Mouse (Mus musculus): ENCODE data around the gene Car11.

DNA sequence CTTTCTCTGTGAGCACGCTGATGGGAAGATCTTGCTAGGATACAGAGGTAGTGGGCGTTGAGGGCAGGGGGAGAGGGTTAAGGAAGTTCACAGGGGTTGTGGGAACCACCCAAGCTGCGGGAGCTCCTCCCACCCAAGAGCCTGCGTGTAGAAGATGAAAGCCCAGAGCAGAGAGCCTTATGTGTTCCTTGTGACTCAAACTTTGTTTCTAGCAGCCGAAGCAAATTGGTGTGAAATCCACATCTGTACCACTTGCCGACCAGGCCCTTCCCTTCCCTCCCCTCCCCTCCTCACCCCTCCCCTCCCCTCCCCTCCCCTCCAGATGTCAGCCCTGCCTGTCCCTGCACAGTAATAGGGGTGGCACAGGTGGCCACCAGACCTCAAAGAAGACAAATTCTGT is 4.5 kb upstream of the Car11 start:
- TF ChIP-seq POLR2A (IDR thresholded peaks at IDR 0.05; ENCODE audit: insufficient read length, low read depth) (no peak), MAX (IDR thresholded peaks at IDR 0.05; ENCODE audit: low read depth) (no peak), MYOG (IDR thresholded peaks at IDR 0.05; ENCODE audit: control insufficient read depth in 1 of 3, insufficient read depth in 1 of 3, insufficient read length in 2 of 3, low read depth in 2 of 3) (no peak)
